Mouse (Mus musculus): ENCODE data around the gene Tsen54.

The Tsen54 gene

DNA sequence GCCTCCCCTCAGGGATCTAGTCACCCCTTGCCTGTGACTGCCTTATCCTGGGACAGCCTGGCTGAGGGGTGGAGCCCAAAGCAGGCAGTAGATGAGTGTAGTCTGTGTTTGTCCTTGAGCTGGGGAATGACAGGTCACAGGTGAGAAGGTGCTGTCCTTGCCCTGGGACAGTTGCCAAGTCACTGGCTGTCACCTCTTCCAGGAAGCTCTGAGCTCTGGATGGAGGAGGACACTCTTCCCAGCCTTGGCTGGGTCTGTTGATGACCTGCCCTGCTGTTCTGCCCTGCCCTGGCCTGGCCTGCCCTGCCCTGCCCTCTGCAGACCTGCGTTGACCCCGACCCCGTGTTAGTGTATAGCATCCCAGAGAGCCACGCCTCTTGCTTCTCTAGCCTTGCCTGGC, 57.9 kb downstream of the Tsen54 start:
- DNase-seq: no peak
